Mouse (Mus musculus) cerebellum, postnatal 25 days (tissue): Measurements from ENCODE around the gene Psme3.

Experiments used
- DNase-seq, 2 experiments: peaks; one replicate each; pipeline ENCODE4 v3.0.0; 2021; ENCODE audit warnings: mixed read lengths in 2 of 2

Psme3 gene

GRCm38 (mm10) chr11:101354438-101355010, 38.5 kb downstream of the Psme3 start:
- DNase-seq: no peak

GRCm38 (mm10) chr11:101355916-101356315, 39.9 kb downstream of the Psme3 start:
- no peak for DNase-seq

GRCm38 (mm10) chr11:101357505-101358182, 41.6 kb downstream of the Psme3 start:
- no peak for DNase-seq

DNA sequence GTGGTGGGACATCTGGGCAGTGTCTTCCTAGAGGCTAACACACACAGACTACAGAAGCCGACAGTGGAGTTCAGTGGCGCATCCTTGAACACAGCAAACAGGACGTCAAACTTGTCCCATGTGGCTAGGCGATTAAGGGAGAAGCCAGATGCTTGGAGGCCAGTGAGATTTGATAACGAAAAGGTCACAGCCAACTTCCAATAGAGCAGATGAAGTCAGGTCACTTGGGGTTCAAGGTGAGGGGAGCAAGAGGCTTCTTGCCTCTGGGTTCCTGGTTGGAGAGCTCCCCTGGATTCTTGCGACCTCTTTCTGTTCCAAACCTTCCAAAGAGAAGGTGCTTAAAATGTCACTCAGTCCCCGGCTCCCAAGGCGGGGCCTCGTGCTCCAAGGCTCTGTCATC, 43.8 kb downstream of the Psme3 start:
- DNase-seq: no peak

- no peak for DNase-seq
These were observed 44.7 kb downstream of the Psme3 start for GRCm38 (mm10) chr11:101360651-101361113.

DNA sequence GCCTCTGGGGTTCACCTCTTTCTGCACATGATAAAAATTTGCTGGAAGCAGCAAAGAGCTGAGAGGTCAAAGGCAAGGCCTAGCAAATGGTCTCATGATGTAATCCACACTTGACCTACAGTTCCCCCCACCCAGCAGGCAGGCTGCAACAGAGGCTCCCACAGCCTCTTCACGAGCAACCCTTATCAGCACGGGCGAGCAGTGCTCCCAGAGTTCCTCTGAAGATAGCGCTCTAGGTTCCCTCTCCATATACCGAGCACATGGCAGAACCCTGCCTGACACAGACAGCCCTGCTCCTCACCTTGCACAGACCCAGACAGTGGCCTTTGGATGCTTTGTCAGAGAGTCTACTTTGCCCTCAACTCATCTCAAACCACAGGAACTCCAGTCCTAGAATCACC, 48.5 kb downstream of the Psme3 start:
- no peak for DNase-seq

DNA sequence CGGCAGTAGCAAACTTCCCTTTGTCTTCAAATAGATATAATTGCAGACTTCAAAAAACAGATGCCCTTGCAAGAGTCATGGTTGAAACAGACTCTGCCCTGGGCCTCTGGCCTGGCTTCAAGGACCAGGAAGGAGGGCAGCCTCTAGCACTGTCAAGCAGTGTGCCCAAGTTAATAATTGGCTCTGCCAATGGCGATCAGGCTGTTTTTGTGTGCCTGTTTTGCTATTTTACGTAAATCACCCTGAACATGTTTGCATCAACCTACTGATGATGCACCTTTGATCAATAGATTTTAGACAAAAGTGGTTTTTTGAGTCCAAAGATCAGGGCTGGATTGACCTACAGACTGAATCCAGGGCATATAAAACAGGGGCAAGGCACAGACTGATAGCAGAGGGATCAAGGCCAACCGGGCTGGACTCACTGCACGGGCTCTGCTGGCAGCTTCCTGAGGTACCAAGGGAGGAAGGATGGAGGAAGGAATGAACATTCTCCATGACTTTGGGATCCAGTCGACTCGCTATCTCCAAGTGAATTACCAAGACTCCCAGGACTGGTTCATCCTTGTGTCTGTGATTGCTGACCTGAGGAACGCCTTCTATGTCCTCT, 51.4 kb downstream of the Psme3 start, which contains the start of gene G6pc:
Gene G6pc (plus strand): TSS at position 236 of the 610 bp plus-strand sequence.
- DNase-seq: no peak

- no peak for DNase-seq
These were observed 54.1 kb downstream of the Psme3 start for GRCm38 (mm10) chr11:101370141-101370540.
